Mouse (Mus musculus): ENCODE measurements around the gene Traip.

DNA sequence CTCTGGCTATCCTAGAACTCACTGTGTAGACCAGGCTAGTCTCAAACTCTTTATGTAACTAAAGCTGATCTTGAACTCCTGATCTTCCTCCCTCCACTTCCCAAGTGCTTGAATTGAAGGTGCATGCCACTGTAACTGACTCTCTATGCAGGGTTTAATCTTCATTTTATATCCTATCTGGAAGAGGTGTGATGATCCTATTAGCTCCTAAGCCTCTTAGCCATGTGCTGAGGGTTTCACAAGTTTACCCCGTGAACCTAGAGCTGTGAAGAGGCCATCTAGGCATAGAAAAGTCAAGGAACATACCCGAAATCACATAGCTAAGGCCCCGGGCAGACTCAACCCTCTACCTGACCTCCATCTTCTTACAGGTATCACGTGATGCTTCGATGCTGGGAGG, 30.5 kb upstream of the Traip start:
- TF ChIP-seq CTCF (IDR thresholded peaks at IDR 0.05; ENCODE audit: low read depth, low read length) (no peak), POLR2A (IDR thresholded peaks at IDR 0.05; ENCODE audit: extremely low read depth, insufficient read depth, low read length) (no peak)

All from liver, adult 2 months (tissue).